Mouse (Mus musculus): ENCODE results near the gene Ppil6. TPM values are rescaled to one million over a fixed set of nuclear protein-coding genes. Genes with fewer than 3 reads are reported as not detected.

Gene Ppil6
- polyA plus RNA-seq, 1 experiment from 2014 or later: 1.7 TPM

DNA sequence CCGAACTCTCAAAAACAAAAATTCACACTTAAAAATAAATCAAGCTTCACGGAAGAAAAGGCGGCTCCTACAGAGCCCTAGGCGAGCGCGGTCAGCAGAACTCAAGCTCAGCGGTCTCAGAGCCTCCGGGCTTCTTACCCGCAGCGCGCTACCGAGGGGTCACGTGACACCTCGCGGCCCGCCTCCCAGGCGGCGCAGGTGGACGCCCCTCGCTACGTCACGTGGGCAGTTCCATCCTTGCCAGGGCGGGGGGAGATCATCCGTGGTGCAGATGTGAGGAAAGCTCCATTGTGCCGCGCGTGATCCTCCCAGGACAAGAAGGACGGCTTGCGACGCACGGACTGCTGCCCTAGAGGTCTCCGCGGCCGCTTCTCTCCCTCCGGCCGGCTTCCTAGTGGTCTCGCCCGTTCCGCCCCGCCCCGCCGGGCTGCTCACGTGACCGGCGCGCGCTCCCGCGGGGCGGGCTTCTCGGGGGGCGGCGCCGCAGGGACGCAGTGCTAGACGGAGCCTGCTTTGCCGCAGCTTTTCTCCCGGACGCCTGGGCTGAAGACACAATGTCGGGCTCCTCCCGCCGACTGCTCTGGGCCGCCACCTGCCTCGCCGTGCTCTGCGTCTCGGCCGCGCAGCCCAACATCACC lies 28.9 kb downstream of the Ppil6 start, which contains the start of gene Cd164:
Cd164 (plus strand) TSS at position 434 of the 638 bp plus-strand sequence.
- H3K27me3 ChIP-seq (ENCODE audit: low read depth, poor library complexity, severe bottlenecking): no peaks in the 10 kb centered on the region
- peaks cover 17% of the 10 kb centered on the region for H3K36me3 ChIP-seq
- no peaks in the 10 kb centered on the region for H3K9me3 ChIP-seq (replicated peaks)
- WGBS: under 1% methylated on average over 69 of the region's 69 CpGs
- H3K27ac ChIP-seq (replicated peaks): peak within 1 kb of the TSS; percentile 100
- peak; percentile 96 for DNase-seq (ENCODE audit: low spot score)
- H3K4me1 ChIP-seq: peaks cover 34% of the 10 kb centered on the region
- H3K4me3 ChIP-seq: peak within 1 kb of the TSS; percentile 74

DNA sequence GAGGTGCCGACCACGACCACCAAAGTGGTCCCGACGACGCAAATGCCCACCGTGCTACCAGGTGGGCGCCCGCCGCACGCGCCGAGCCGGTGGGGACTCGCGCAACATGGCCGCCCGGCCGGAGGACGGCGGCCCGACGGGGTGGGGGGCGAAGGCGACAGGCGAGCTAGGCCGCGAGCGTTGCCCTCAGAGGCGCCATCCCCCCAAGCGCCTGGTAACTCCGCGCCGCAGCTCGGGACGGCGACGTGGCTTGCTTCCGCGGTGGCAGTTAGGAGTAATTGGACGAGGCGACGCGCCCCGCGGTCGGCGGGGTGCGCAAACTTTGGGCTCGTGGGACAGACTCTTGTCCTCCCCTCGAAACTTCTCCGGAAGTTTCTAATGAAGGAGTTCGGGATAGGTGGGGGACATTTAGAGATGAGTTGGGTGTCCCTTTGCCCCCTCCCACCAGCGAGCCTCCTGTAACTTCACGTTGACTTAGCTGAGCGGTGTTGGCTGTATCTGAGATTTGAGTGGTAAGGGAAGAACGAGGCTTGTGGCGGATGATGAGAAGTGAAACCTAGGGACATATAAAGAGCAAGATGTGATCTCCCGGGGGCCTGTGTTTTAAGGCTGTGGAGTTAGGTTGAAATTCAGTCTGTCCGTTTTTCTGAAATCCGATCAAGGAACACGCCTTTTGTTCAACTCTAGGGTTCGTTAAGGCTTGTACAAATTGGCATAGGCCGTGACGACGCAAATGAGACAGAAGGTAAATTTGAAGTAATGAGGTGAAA lies 29.6 kb downstream of the Ppil6 start:
- no peak for DNase-seq (ENCODE audit: low spot score)
- WGBS: under 1% methylated on average over 65 of the region's 65 CpGs
- H3K27me3 ChIP-seq (ENCODE audit: low read depth, poor library complexity, severe bottlenecking): no peaks in the 10 kb centered on the region
- H3K4me3 ChIP-seq: peak overlapping the region; percentile 74
- peak overlapping the region; percentile 100 for H3K27ac ChIP-seq (replicated peaks)
- no peaks in the 10 kb centered on the region for H3K9me3 ChIP-seq (replicated peaks)
- peaks cover 24% of the 10 kb centered on the region for H3K36me3 ChIP-seq
- peaks cover 34% of the 10 kb centered on the region for H3K4me1 ChIP-seq

DNA sequence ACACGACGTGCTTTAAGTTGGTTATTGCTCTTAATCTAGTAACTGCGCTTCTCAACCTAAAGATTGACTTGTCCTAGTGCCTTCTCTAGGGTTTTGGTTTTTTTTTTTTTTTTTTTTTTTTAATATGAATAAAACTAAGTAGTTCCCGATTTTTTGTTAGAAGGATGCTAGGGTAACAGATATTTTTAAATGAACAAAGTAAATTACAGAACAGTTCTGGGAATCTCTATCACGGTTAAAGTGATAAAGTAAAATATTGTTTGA lies 30.1 kb downstream of the Ppil6 start:
- Histone ChIP-seq H3K36me3 (peaks cover 30% of the 10 kb centered on the region), H3K9me3 (replicated peaks) (no peaks in the 10 kb centered on the region), H3K4me3 (peak overlapping the region; percentile 74), H3K27ac (replicated peaks) (peak overlapping the region; percentile 100), H3K27me3 (ENCODE audit: low read depth, poor library complexity, severe bottlenecking) (no peaks in the 10 kb centered on the region), H3K4me1 (peaks cover 34% of the 10 kb centered on the region)
- 11% methylated on average over 5 of the region's 5 CpGs for WGBS
- DNase-seq (ENCODE audit: low spot score): no peak

DNA sequence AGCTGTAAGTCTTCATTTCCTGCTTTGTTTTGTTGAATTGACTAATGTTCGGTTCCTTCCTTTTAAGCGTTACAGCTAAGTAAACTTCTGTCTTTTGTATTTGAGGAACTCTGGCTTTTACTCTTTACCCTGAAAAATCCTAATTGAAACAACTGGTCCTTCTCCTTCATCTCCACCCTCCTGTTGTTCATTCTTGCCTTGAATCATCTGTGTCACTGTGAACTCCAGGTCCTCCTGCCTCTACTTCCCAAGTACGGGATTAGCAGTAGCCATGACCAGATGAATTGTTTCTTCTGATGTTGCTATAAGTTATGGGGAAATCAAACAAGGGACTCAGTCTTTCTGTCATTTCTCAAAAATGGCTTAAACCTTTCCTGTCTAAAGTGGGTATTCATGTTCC lies 33.1 kb downstream of the Ppil6 start:
- Histone ChIP-seq H3K27me3 (ENCODE audit: low read depth, poor library complexity, severe bottlenecking) (no peaks in the 10 kb centered on the region), H3K4me1 (peaks cover 28% of the 10 kb centered on the region), H3K27ac (replicated peaks) (no peak overlapping the region), H3K9me3 (replicated peaks) (no peaks in the 10 kb centered on the region), H3K36me3 (peaks cover 58% of the 10 kb centered on the region), H3K4me3 (no peak overlapping the region)
- DNase-seq (ENCODE audit: low spot score): no peak
- 92% methylated on average over 3 of the region's 3 CpGs for WGBS

DNA sequence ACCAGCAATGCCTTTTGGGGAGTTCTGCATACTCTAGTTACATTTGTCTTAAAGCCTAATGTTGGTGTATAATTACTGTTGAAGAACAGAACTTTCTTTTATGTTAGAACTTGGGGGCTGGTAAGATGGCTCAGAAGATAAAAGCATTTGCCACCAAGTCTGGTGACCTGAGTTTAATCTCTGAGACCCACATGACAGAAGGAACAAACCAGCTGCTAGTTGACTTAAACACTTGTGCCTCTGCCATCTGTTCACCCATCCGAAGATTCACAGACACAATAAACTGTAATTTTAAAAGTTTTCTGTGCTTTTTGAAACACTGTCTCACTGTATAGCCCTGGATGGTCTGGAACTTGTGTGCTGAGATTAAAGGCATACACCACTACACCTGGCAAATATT lies 35.5 kb downstream of the Ppil6 start:
- no peak overlapping the region for H3K4me3 ChIP-seq
- peaks cover 81% of the 10 kb centered on the region for H3K36me3 ChIP-seq
- 88% methylated on average over 1 of the region's 1 CpGs for WGBS
- H3K4me1 ChIP-seq: peaks cover 26% of the 10 kb centered on the region
- H3K9me3 ChIP-seq (replicated peaks): no peaks in the 10 kb centered on the region
- H3K27ac ChIP-seq (replicated peaks): no peak overlapping the region
- DNase-seq (ENCODE audit: low spot score): no peak
- no peaks in the 10 kb centered on the region for H3K27me3 ChIP-seq (ENCODE audit: low read depth, poor library complexity, severe bottlenecking)

DNA sequence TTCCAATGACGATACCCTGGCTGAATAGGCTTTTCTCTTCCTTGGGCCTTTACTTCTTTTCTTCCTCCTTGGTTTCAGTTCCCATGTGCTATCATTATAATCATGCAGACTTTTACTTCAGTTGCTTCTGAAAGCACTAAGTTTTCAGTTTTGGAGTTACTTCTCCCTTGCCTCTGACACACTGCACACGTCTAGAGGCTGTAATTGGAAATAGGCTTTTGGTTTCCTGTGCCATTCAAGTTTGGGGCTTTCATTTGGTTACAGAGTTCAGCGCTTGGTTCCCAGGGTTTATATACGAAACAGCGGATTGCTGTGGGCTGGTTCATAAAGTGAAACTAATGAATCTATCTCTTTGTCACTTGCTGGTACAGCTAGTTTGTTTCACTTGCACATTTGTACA lies 39.7 kb downstream of the Ppil6 start:
- DNase-seq (ENCODE audit: low spot score): no peak
- H3K27me3 ChIP-seq (ENCODE audit: low read depth, poor library complexity, severe bottlenecking): no peaks in the 10 kb centered on the region
- no peaks in the 10 kb centered on the region for H3K4me1 ChIP-seq
- H3K27ac ChIP-seq (replicated peaks): no peak overlapping the region
- whole genome bisulfite sequencing: 95% methylated on average over 5 of the region's 5 CpGs
- no peaks in the 10 kb centered on the region; the same call in 1 of the 2 replicates for H3K9me3 ChIP-seq (replicated peaks)
- H3K36me3 ChIP-seq: peaks cover 98% of the 10 kb centered on the region
- H3K4me3 ChIP-seq: no peak overlapping the region

DNA sequence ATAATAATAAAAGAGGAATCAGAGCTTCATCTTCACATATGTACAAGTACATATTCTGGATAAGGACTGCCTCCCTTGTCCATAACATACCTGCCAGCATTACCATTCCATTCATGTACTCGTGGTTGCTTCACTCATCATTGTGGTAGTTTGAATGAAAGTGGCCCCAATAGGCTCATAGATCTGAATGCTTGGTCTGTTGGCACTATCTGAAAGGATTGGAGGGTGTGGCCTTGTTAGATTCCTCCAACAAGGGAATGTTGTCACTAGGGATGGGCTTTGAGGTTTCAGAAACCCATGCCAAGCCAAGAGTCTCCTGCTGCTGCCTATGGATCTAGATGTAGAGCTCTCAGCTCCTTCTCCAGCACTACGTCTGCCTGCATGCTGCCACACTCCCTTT lies 45.8 kb downstream of the Ppil6 start:
- no peaks in the 10 kb centered on the region for H3K27me3 ChIP-seq (ENCODE audit: low read depth, poor library complexity, severe bottlenecking)
- H3K36me3 ChIP-seq: peaks cover 79% of the 10 kb centered on the region
- no peak overlapping the region for H3K27ac ChIP-seq (replicated peaks)
- DNase-seq (ENCODE audit: low spot score): no peak
- peaks cover 8% of the 10 kb centered on the region for H3K4me1 ChIP-seq
- H3K4me3 ChIP-seq: no peak overlapping the region
- H3K9me3 ChIP-seq (replicated peaks): no peaks in the 10 kb centered on the region; the same call in 1 of the 2 replicates
- 92% methylated on average over 2 of the region's 2 CpGs for WGBS

DNA sequence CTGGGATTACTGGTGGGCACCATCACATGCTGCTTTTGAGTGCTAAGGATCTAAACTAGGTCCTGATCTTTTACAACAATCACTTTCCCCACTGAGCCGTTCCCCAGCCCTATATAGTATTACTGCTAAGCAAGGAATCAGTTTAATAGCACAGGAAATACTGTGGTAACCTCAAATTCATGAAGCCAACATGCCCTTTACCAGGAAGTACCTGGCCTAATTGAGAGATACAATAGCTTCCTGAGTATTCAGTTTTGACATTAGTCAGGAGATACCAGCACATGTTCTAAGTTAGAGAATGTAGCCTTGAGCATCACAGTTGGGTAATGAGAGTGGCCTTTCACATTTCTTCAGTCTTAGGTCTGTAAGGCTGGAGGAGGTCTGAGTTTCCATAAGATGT lies 46.5 kb downstream of the Ppil6 start:
- no peak for DNase-seq (ENCODE audit: low spot score)
- no peak overlapping the region for H3K27ac ChIP-seq (replicated peaks)
- H3K27me3 ChIP-seq (ENCODE audit: low read depth, poor library complexity, severe bottlenecking): no peaks in the 10 kb centered on the region
- H3K36me3 ChIP-seq: peaks cover 72% of the 10 kb centered on the region
- no peak overlapping the region for H3K4me3 ChIP-seq
- 98% methylated on average over 1 of the region's 1 CpGs for WGBS
- peaks cover 8% of the 10 kb centered on the region for H3K4me1 ChIP-seq
- H3K9me3 ChIP-seq (replicated peaks): no peaks in the 10 kb centered on the region; the same call in 1 of the 2 replicates

DNA sequence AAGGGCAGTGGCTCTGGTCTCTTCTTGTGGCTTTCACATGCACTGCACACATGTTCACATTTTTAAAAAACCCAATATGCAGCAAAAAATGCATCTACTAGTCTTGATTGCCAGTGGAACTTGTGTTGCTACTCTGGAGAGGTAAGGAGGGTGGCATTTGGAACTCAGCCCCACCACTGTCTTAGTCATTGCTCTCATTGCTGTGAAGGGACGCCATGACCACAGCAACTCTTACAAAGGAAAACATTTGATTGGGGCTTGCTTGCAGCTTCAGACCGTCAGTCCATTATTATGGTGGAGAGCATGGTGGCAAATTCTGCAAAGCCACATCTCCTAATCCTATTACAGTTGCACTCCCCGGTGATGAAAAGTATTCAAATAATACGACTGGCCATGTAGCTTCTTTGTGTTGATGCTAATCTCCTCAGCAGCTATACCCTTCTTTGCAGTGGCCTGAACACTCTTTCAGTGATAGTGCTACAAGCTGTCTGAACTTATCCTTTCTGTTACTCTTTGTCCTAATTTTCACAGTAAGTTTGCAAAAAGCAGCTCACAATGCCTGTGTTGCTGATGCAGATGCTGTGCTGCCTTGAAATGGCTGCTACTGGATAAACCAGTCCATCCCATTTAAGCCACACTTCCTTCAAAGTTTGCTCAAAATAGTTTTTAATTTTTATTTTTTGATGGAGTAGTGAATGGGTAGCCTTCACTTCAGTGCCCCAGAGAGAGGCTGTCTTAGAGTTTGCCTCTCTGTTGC lies 47.2 kb downstream of the Ppil6 start:
- no peak for DNase-seq (ENCODE audit: low spot score)
- Histone ChIP-seq H3K4me1 (peaks cover 8% of the 10 kb centered on the region), H3K27me3 (ENCODE audit: low read depth, poor library complexity, severe bottlenecking) (no peaks in the 10 kb centered on the region), H3K9me3 (replicated peaks) (no peaks in the 10 kb centered on the region; the same call in 1 of the 2 replicates), H3K4me3 (no peak overlapping the region), H3K27ac (replicated peaks) (no peak overlapping the region), H3K36me3 (peaks cover 65% of the 10 kb centered on the region)
- 62% methylated on average over 4 of the region's 4 CpGs for WGBS

DNA sequence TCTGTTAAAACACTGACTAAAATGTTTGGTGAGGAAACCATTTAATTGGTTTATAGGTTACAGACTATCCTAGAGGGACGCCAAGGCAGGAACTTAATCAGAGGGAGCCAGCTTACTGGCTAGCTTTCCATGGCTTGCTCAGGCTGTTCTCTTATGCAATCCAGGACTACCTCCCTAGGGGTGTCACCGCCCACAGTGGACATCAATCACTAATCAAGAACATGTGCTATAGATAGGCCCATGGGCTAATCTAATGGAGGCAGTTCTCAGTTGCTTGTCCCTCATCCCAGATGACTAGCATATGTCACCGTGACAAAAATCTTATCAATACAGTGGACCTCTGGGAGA lies 47.7 kb downstream of the Ppil6 start:
- Histone ChIP-seq H3K36me3 (peaks cover 59% of the 10 kb centered on the region), H3K9me3 (replicated peaks) (no peaks in the 10 kb centered on the region; the same call in 1 of the 2 replicates), H3K4me1 (peaks cover 8% of the 10 kb centered on the region), H3K4me3 (no peak overlapping the region), H3K27ac (replicated peaks) (no peak overlapping the region), H3K27me3 (ENCODE audit: low read depth, poor library complexity, severe bottlenecking) (no peaks in the 10 kb centered on the region)
- WGBS: 96% methylated on average over 3 of the region's 3 CpGs
- DNase-seq (ENCODE audit: low spot score): no peak

DNA sequence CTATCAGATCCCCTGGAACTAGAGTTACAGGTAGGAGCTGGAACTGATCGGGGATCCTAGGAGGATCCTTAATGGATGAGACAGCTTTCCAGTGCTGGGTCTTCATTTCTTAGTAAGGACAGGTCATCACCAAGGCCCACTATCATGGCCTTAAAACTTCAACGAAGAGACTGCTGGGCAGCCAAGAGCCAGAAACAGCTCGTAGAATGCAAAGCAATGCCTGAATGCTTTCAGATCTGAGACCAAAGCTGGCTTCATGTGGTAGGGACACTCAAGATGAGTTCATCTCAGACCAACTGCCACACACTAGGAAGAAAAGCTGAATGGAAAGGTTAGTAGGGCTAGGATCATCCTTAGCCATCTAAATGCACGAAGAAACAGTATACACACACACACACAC lies 48.7 kb downstream of the Ppil6 start:
- peaks cover 49% of the 10 kb centered on the region for H3K36me3 ChIP-seq
- 94% methylated on average over 4 of the region's 4 CpGs for WGBS

DNA sequence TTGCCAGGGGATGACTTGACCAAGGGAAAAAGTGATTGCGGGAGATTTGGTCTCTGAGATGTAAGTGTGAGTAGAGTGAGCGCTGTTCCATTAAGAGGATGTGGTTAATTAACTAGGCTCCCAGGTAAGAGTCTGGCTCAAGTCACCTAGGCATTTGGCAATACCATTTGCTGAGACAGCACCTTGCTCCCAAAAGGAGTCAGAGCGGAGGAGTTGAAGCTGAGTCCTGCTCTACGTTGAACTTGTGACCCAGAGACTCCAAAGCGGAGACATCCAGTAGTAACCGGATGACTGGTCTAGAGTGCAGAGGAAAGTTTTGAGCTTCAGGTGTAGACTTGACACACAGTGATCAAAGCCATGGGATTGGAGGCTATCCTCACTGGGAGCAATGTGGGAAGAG lies 51.8 kb downstream of the Ppil6 start:
- H3K27ac ChIP-seq (replicated peaks): no peak overlapping the region
- WGBS: 99% methylated on average over 6 of the region's 6 CpGs

More for the DNA sequence above, 48.7 kb downstream of the Ppil6 start:
- H3K4me1 ChIP-seq: peaks cover 9% of the 10 kb centered on the region
- no peak for DNase-seq (ENCODE audit: low spot score)
- no peaks in the 10 kb centered on the region; the same call in 1 of the 2 replicates for H3K9me3 ChIP-seq (replicated peaks)
- no peaks in the 10 kb centered on the region for H3K27me3 ChIP-seq (ENCODE audit: low read depth, poor library complexity, severe bottlenecking)
- H3K27ac ChIP-seq (replicated peaks): no peak overlapping the region
- H3K4me3 ChIP-seq: no peak overlapping the region

DNA sequence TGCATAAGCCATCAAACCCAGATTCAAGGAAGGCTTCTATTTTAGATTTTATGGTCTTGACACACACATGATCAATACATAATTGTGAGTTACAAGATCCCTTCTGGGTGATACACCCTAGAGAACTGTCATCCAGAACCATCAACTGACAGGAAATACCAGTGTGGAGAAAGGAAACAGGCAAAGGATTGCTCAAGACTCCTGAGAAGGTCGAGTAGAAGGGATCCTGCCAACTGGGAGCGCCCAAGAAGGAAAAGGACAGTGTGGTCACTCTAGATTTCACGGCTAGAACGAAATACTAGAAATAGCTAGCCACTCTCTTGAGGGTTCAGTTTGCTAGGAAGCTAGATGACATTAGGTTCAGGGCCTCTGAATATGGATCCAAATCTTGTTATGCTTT lies 53.2 kb downstream of the Ppil6 start:
- peaks cover 8% of the 10 kb centered on the region for H3K36me3 ChIP-seq
- DNase-seq (ENCODE audit: low spot score): no peak
- 90% methylated on average over 4 of the region's 4 CpGs for WGBS
- no peak overlapping the region for H3K27ac ChIP-seq (replicated peaks)
- H3K4me1 ChIP-seq: peaks cover 13% of the 10 kb centered on the region
- H3K9me3 ChIP-seq (replicated peaks): no peaks in the 10 kb centered on the region
- H3K4me3 ChIP-seq: no peak overlapping the region
- H3K27me3 ChIP-seq (ENCODE audit: low read depth, poor library complexity, severe bottlenecking): no peaks in the 10 kb centered on the region

More for the DNA sequence above, 51.8 kb downstream of the Ppil6 start:
- Histone ChIP-seq H3K9me3 (replicated peaks) (no peaks in the 10 kb centered on the region; the same call in 1 of the 2 replicates), H3K4me1 (peaks cover 19% of the 10 kb centered on the region), H3K36me3 (peaks cover 18% of the 10 kb centered on the region), H3K27me3 (ENCODE audit: low read depth, poor library complexity, severe bottlenecking) (no peaks in the 10 kb centered on the region), H3K4me3 (no peak overlapping the region)
- no peak for DNase-seq (ENCODE audit: low spot score)
